Mouse (Mus musculus) liver, embryonic 14.5 days (tissue): ENCODE data around the gene Wipf1. TPM values are rescaled to one million over a fixed set of nuclear protein-coding genes. Genes with fewer than 3 reads are reported as not detected.
A peak's percentile ranks its signal among the peaks of the same experiment; 100 is the strongest.

Experiments used
- ATAC-seq: fragments of 200-750 bp; cut with Nextera tagmentation; 2 replicates; pipeline ENCODE4 v1.8.0; 2017; ENCODE audit warnings: moderate number of reproducible peaks, mild to moderate bottlenecking, moderate library complexity; ENCODE audit not compliant: insufficient read depth
- DNase-seq, 3 experiments: peaks; one replicate each; pipeline ENCODE4 v3.0.0-alpha.2; 2012 to 2013; ENCODE audit warnings: low read depth in 3 of 3, low spot score in 3 of 3
- H3K27ac ChIP-seq: fragments of 300-500 bp; sonication (generic); 2 replicates; pipeline ENCODE4 v1.5.1; 2014; ENCODE audit warnings: moderate library complexity, mild to moderate bottlenecking, control low read depth, inconsistent platforms
- H3K27me3 ChIP-seq: fragments of 300-500 bp; sonication (generic); 2 replicates; pipeline ENCODE4 v1.6.1; 2014; ENCODE audit warnings: mild to moderate bottlenecking, low read length, moderate library complexity; ENCODE audit not compliant: control insufficient read depth, insufficient read depth
- H3K36me3 ChIP-seq: fragments of 300-500 bp; sonication (generic); replicated peaks from 2 replicates; pipeline ENCODE4 v1.6.1; 2014; ENCODE audit warnings: low read depth; ENCODE audit not compliant: control insufficient read depth, insufficient read depth
- H3K4me1 ChIP-seq, 2 experiments: fragments of 200-500 bp in 1 of 2; fragments of 300-500 bp in 1 of 2; sonication (generic) in 1 of 2; replicated peaks; 2 replicates each; pipeline ENCODE4 v1.6.1; 2012 to 2014; ENCODE audit warnings: antibody characterized with exemption in 1 of 2, inconsistent platforms in 1 of 2, low read length in 1 of 2; ENCODE audit not compliant: control insufficient read depth in 2 of 2, insufficient read depth in 2 of 2
- H3K4me2 ChIP-seq: fragments of 300-500 bp; sonication (generic); 2 replicates; pipeline ENCODE4 v1.6.1; 2014; ENCODE audit warnings: low read depth, mild to moderate bottlenecking, control low read depth, moderate library complexity
- H3K4me3 ChIP-seq, 2 experiments: fragments of 200-500 bp in 1 of 2; fragments of 300-500 bp in 1 of 2; sonication (generic) in 1 of 2; 2 replicates each; pipeline ENCODE4 v1.5.1; 2012 to 2014; ENCODE audit warnings: low read depth in 2 of 2, low read length in 2 of 2, mild to moderate bottlenecking in 2 of 2, control low read depth in 1 of 2, inconsistent platforms in 1 of 2, moderate library complexity in 1 of 2; ENCODE audit not compliant: insufficient read depth in 1 of 2
- H3K9ac ChIP-seq: fragments of 300-500 bp; sonication (generic); replicated peaks from 2 replicates; pipeline ENCODE4 v1.6.1; 2014; ENCODE audit warnings: mild to moderate bottlenecking, control low read depth, moderate library complexity
- H3K9me3 ChIP-seq: fragments of 300-500 bp; sonication (generic); 2 replicates; pipeline ENCODE4 v1.6.1; 2016; ENCODE audit warnings: low read length, mixed read lengths; ENCODE audit not compliant: control insufficient read depth
- CTCF ChIP-seq: IDR thresholded peaks from 2 replicates; pipeline ENCODE4 v1.5.1; 2016; ENCODE audit warnings: antibody characterized with exemption, low read depth, control low read depth
- EP300 ChIP-seq: IDR thresholded peaks from 2 replicates; pipeline ENCODE4 v1.6.1; 2016; ENCODE audit warnings: antibody characterized with exemption, low read depth
- WGBS: fragments of 180-500 bp; shearing (Covaris S2); extraction: QIAGEN DNeasy Blood & Tissue Kit; methylation state at CpG from one replicate; pipeline ENCODE4 v1.1.7; 2014; ENCODE audit not compliant: insufficient replicate concordance; 5-methylcytosine and 5-hydroxymethylcytosine counted together
- polyA plus RNA-seq, 2 experiments: library from polyadenylated mRNA; depleted of rRNA in 1 of 2; stranded (reverse) in 1 of 2; unstranded in 1 of 2; fragments of >200 nt; fragmentation: Nextera tagmentation in 1 of 2; extraction: Ambion mirVana in 1 of 2; gene quantifications; 2 replicates each; pipeline versions ENCODE4 v1.2.1 to v1.2.3; 2012 to 2014

The Wipf1 gene
- polyA plus RNA-seq, 2 experiments: 3.4 to 4.1 TPM

DNA sequence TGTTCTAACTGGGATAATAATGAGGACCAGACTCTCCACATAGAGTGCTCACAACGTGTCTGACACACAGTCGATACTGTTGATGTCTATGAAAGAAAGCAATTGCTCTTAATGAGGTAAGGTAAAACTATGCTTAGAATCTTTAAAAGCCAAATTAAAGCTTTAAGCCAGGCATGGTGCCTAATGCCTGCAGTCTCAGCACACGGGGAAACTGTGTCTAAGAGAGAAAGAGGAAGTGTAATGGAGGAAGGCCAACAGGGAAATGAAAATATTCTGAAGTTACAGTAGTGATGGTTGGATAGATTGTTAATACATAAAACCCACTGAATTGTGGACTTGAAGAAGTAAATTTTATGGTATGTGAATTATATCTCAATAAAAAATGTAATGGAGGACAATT lies 24.9 kb upstream of the Wipf1 start:
- Histone ChIP-seq H3K27ac (no peak overlapping the region), H3K9ac (no peak overlapping the region), H3K4me1 (no peaks in the 10 kb centered on the region; a peak in 1 of 4 replicates), H3K4me3 (no peak overlapping the region), H3K27me3 (no peaks in the 10 kb centered on the region), H3K36me3 (no peaks in the 10 kb centered on the region), H3K9me3 (no peaks in the 10 kb centered on the region), H3K4me2 (no peak overlapping the region)
- TF ChIP-seq CTCF (no peak), EP300 (no peak)
- ATAC-seq (no peak), DNase-seq (no peak)
- 61% methylated on average over 3 of the region's 3 CpGs for WGBS

GRCm38 (mm10) chr2:73552926-73553325 lies 23.4 kb upstream of the Wipf1 start:
- Histone ChIP-seq H3K27me3 (no peaks in the 10 kb centered on the region), H3K9me3 (no peaks in the 10 kb centered on the region), H3K36me3 (no peaks in the 10 kb centered on the region), H3K4me3 (no peak overlapping the region), H3K4me2 (no peak overlapping the region), H3K4me1 (no peaks in the 10 kb centered on the region; a peak in 1 of 4 replicates), H3K27ac (no peak overlapping the region), H3K9ac (no peak overlapping the region)
- DNase-seq (no peak), ATAC-seq (no peak)
- WGBS: 53% methylated on average over 3 of the region's 3 CpGs
- TF ChIP-seq EP300 (no peak), CTCF (no peak)

GRCm38 (mm10) chr2:73550725-73551124 lies 21.2 kb upstream of the Wipf1 start:
- no peaks in the 10 kb centered on the region for H3K9me3 ChIP-seq
- H3K27me3 ChIP-seq: no peaks in the 10 kb centered on the region
- H3K4me1 ChIP-seq: no peaks in the 10 kb centered on the region; a peak in 1 of 4 replicates
- DNase-seq: peak in 2 of 3 experiments; percentile 39 to 47
- H3K27ac ChIP-seq: no peak overlapping the region
- no peak for ATAC-seq
- H3K4me2 ChIP-seq: no peak overlapping the region
- H3K9ac ChIP-seq: no peak overlapping the region
- H3K36me3 ChIP-seq: no peaks in the 10 kb centered on the region
- TF ChIP-seq EP300 (no peak), CTCF (peak; percentile 70)
- WGBS: 16% methylated on average over 6 of the region's 6 CpGs
- no peak overlapping the region for H3K4me3 ChIP-seq

DNA sequence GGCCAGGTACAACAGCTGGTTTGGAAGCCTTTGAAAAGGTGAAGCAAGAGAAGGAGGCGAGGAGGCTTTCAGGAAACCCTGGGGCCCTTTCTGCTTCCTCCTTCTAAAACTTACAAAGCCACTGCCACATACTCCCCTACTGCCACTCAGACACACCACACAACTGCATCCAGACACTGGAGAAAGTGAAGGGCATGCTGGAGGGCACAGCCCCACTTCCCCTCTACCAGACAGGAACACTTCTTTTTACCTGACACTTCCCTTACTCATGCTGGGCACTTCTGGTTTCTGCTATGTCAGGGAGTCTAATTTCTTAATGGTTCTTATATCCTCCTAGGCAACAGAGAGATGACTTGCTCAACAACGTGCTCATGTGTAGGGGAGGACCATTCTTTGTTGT lies 19.0 kb upstream of the Wipf1 start:
- Histone ChIP-seq H3K4me3 (no peak overlapping the region), H3K4me1 (no peaks in the 10 kb centered on the region; a peak in 1 of 4 replicates), H3K36me3 (no peaks in the 10 kb centered on the region), H3K4me2 (no peak overlapping the region), H3K9ac (no peak overlapping the region), H3K27me3 (no peaks in the 10 kb centered on the region), H3K27ac (no peak overlapping the region), H3K9me3 (no peaks in the 10 kb centered on the region)
- TF ChIP-seq CTCF: no peak
- TF ChIP-seq EP300: no peak
- ATAC-seq (no peak), DNase-seq (no peak)
- 33% methylated on average over 2 of the region's 2 CpGs for WGBS

GRCm38 (mm10) chr2:73547256-73547655 lies 17.7 kb upstream of the Wipf1 start:
- no peak for TF ChIP-seq CTCF
- TF ChIP-seq EP300: no peak
- 59% methylated on average over 4 of the region's 4 CpGs for WGBS
- H3K27ac ChIP-seq: no peak overlapping the region

More at GRCm38 (mm10) chr2:73547256-73547655, 17.7 kb upstream of the Wipf1 start:
- no peak for DNase-seq
- no peaks in the 10 kb centered on the region for H3K36me3 ChIP-seq
- no peak overlapping the region for H3K9ac ChIP-seq
- ATAC-seq: no peak
- no peaks in the 10 kb centered on the region; a peak in 1 of 4 replicates for H3K4me1 ChIP-seq
- no peaks in the 10 kb centered on the region for H3K9me3 ChIP-seq
- no peaks in the 10 kb centered on the region for H3K27me3 ChIP-seq
- H3K4me3 ChIP-seq: no peak overlapping the region
- H3K4me2 ChIP-seq: no peak overlapping the region
